Mouse (Mus musculus) macrophage (primary cell): ENCODE data around the gene Cpne2. TPM values are rescaled to one million over a fixed set of nuclear protein-coding genes. Genes with fewer than 3 reads are reported as not detected.
A peak's percentile ranks its signal among the peaks of the same experiment; 100 is the strongest.

ENCODE experiments used
- H3K27ac ChIP-seq: fragments of 350-480 bp; formaldehyde crosslinking; 2 replicates; pipeline ENCODE4 v1.9.0; 2021
- H3K36me3 ChIP-seq: fragments of 350-480 bp; formaldehyde crosslinking; 2 replicates; pipeline ENCODE4 v1.9.0; 2021; ENCODE audit errors: inconsistent target
- H3K4me3 ChIP-seq: fragments of 350-480 bp; formaldehyde crosslinking; 2 replicates; pipeline ENCODE4 v1.9.0; 2021; ENCODE audit errors: inconsistent target
- H3K79me2 ChIP-seq: fragments of 350-480 bp; formaldehyde crosslinking; 2 replicates; pipeline ENCODE4 v1.9.0; 2021; ENCODE audit errors: inconsistent target
- WGBS: methylation state at CpG from one replicate; pipeline ENCODE4 v1.1.7; 2026; ENCODE audit warnings: inconsistent platforms; ENCODE audit not compliant: missing documents; 5-methylcytosine and 5-hydroxymethylcytosine counted together
- polyA plus RNA-seq: library from polyadenylated mRNA; stranded (reverse); fragments of 250-400 nt; gene quantifications from 3 replicates; pipeline ENCODE4 v1.2.4, GENCODE M21; 2018; ENCODE audit warnings: inconsistent platforms

Gene Cpne2
- polyA plus RNA-seq, 1 experiment from 2014 or later = 64.1 TPM

- H3K4me3 ChIP-seq = no peak overlapping the region
- 64% methylated on average over 5 of the region's 5 CpGs for WGBS
- H3K36me3 ChIP-seq = no peaks in the 10 kb centered on the region
Measured at GRCm38 (mm10) chr8:94549998-94550397, 17.2 kb downstream of the Cpne2 start.

DNA sequence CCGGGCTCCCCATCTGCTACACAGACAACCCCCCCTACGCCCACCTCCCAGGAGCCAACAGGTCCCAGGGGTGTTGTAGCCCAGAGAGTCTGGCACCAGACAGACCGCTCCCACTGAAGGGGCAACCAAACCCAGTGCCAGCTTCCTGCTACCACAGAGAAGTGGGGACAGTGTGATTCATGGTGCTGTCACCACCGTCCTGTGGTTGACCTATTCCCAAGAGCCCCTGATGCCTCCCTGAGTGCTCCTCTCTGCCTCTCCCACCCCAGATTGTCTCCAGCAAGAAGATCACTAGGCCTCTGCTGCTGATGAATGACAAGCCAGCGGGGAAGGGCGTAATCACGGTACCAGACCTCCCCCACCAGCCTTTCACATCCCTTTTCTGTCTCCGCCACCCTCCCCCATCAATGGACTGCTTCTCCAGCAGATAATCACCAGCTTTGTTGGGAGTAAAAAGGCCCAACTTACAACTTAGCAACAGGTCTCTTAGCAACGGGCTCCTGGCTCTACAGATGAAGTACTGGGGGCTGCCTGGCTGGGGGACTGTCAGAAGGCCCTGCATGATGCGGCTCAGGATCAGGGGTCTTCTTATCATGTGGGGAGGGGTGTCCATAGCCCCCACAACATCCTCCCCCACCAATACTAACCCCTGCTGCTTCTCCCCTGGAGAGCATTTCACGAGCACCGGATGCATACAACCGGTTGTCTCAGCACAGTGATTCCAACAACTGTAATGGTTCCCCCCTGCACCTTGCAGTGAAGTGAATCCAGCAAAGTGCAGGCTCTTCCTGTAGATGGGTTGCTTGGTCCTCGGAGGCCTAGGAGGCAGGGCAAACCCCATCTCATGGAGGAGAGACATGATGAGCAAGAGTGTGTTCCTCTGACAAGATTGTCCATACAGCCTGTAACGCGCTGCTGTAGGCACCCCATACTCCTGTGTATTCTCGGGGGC is 19.0 kb downstream of the Cpne2 start:
- Histone ChIP-seq H3K36me3 (0 out of 2 replicates have a peak, but pooled peaks cover 5% of the 10 kb centered on the region), H3K79me2 (peaks cover 11% of the 10 kb centered on the region; the same call in 1 of the 2 replicates), H3K4me3 (no peak overlapping the region), H3K27ac (peak overlapping the region; percentile 84)
- 60% methylated on average over 17 of the region's 17 CpGs for WGBS

More at GRCm38 (mm10) chr8:94549998-94550397, 17.2 kb downstream of the Cpne2 start:
- Histone ChIP-seq H3K27ac (peak overlapping the region; percentile 84), H3K79me2 (peaks cover 22% of the 10 kb centered on the region; the same call in 1 of the 2 replicates)

DNA sequence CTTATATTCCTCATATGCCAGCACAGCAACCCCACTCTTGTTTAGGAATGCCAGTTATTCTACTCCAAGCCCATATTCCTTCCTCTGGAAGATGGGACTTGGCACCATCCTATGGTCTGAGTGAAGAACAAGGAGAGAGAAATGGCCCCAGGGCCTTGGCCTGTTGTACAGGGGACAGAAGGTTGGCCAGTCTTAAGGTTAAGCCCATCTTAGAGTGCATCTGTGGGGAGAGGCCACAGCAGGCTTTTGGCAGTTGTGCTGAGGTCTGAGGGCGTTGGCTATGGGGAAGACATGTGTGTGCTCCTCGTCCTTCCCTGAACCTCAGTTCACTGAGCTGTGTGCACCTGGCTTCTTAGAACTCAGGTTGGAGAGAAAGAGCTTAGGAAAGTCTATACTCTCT is 19.9 kb downstream of the Cpne2 start:
- no peak overlapping the region for H3K4me3 ChIP-seq
- no peak overlapping the region for H3K27ac ChIP-seq
- peaks cover 2% of the 10 kb centered on the region; the same call in 1 of the 2 replicates for H3K79me2 ChIP-seq
- WGBS = 76% methylated on average over 2 of the region's 2 CpGs
- 0 out of 2 replicates have a peak, but pooled peaks cover 8% of the 10 kb centered on the region for H3K36me3 ChIP-seq

DNA sequence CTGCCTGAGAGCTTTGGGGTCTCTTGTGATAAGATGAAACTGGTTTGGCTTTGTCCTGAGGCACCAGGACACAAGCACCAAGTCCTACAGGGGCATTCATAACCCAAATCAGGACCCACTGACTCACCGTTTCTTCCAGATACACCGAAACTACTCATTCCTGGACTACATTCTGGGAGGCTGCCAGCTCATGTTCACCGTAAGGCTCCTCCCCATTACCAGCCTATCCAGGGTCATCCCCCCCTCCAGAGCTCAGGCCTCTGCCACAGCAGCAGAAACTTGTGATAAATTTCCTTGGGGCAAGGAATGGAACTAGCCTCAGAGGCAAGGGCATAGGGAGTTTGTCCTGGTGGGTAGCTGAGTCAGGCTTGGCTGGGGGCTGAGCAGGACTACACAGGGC is 24.5 kb downstream of the Cpne2 start:
- 89% methylated on average over 3 of the region's 3 CpGs for WGBS
- H3K36me3 ChIP-seq = peaks cover 25% of the 10 kb centered on the region; the same call in 1 of the 2 replicates
- no peaks in the 10 kb centered on the region for H3K79me2 ChIP-seq
- no peak overlapping the region for H3K4me3 ChIP-seq
- no peak overlapping the region for H3K27ac ChIP-seq

DNA sequence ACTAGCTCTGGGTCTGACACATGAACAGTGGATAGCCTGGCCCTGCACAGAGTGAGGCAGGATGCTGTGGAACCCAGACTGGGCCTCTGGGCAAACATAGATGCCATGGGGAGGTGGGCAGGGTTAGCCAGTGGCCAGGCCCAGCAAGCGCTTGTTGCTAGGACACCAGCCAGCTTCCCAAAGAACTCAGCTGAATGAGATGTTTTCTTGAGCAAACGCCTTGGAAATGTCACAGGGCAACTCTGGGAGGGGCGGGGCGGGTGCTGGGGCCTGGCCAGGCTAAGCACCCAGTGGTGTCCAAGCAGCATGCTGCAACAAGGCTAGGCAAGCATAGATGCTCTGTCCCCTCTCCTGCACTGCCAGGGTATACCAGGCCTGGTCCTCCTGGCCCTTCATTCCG is 28.5 kb downstream of the Cpne2 start:
- H3K36me3 ChIP-seq = peaks cover 33% of the 10 kb centered on the region; the same call in 1 of the 2 replicates
- H3K79me2 ChIP-seq = no peaks in the 10 kb centered on the region
- H3K4me3 ChIP-seq = no peak overlapping the region
- H3K27ac ChIP-seq = no peak overlapping the region
- 100% methylated on average over 5 of the region's 5 CpGs for WGBS

GRCm38 (mm10) chr8:94564421-94564820 is 31.6 kb downstream of the Cpne2 start:
- peaks cover 26% of the 10 kb centered on the region; the same call in 1 of the 2 replicates for H3K36me3 ChIP-seq
- H3K4me3 ChIP-seq = no peak overlapping the region
- H3K79me2 ChIP-seq = no peaks in the 10 kb centered on the region
- H3K27ac ChIP-seq = no peak overlapping the region

GRCm38 (mm10) chr8:94566033-94566432 is 33.2 kb downstream of the Cpne2 start:
- no peak overlapping the region for H3K4me3 ChIP-seq
- no peak overlapping the region for H3K27ac ChIP-seq
- WGBS = 98% methylated on average over 6 of the region's 6 CpGs
- H3K36me3 ChIP-seq = peaks cover 16% of the 10 kb centered on the region; the same call in 1 of the 2 replicates
- no peaks in the 10 kb centered on the region for H3K79me2 ChIP-seq

DNA sequence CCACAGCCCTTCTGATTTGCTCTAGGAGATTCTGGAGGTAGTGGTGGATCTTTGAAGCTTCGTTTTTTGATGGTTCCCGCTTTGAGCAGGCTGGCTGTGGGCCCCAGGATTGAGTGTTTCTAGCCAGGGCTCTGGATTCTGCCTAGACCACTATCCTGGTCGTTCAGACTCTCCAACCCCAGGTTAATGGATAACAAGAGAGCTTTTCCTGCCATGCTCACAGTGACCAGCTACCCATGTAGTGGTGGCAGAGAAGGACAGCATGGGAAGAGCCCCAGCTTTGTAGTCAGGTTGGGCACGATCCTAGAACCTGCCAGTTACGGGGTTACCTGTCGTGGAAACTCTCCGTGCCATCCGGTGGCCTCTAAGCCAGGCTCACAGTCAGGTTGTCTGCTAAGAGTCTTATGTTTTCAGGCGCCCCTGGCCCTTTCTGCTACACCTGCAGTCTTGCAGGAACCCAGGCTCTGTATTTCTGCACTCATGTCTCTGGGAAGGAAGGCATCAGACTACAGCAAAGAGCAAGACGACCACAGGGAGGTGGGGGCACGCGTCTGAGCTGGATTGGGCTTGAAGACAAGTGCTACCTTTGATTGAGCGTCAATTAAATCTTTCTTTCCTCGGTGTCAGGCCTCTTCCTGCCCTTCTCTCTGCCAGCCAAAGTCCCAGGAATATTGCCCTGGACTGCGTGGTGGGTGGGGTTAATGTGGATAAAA is 33.8 kb downstream of the Cpne2 start:
- no peak overlapping the region for H3K27ac ChIP-seq
- no peaks in the 10 kb centered on the region for H3K79me2 ChIP-seq
- 89% methylated on average over 14 of the region's 15 CpGs for WGBS
- H3K4me3 ChIP-seq = no peak overlapping the region
- peaks cover 13% of the 10 kb centered on the region; the same call in 1 of the 2 replicates for H3K36me3 ChIP-seq

- Histone ChIP-seq H3K4me3 (no peak overlapping the region), H3K79me2 (no peaks in the 10 kb centered on the region), H3K27ac (no peak overlapping the region), H3K36me3 (peaks cover 13% of the 10 kb centered on the region; the same call in 1 of the 2 replicates)
- WGBS = 96% methylated on average over 8 of the region's 8 CpGs
Measured at GRCm38 (mm10) chr8:94567159-94567849, 34.5 kb downstream of the Cpne2 start.

GRCm38 (mm10) chr8:94568098-94568497 is 35.3 kb downstream of the Cpne2 start:
- Histone ChIP-seq H3K4me3 (no peak overlapping the region), H3K27ac (no peak overlapping the region), H3K79me2 (no peaks in the 10 kb centered on the region), H3K36me3 (peaks cover 15% of the 10 kb centered on the region; the same call in 1 of the 2 replicates)
- WGBS = 95% methylated on average over 8 of the region's 8 CpGs

- no peaks in the 10 kb centered on the region for H3K79me2 ChIP-seq
- H3K27ac ChIP-seq = no peak overlapping the region
- 78% methylated on average over 1 of the region's 1 CpGs for WGBS
- peaks cover 25% of the 10 kb centered on the region; the same call in 1 of the 2 replicates for H3K36me3 ChIP-seq
- H3K4me3 ChIP-seq = no peak overlapping the region
Measured at GRCm38 (mm10) chr8:94569419-94569818, 36.6 kb downstream of the Cpne2 start.

GRCm38 (mm10) chr8:94571896-94572295 is 39.1 kb downstream of the Cpne2 start:
- Histone ChIP-seq H3K4me3 (no peak overlapping the region), H3K36me3 (peaks cover 40% of the 10 kb centered on the region), H3K27ac (no peak overlapping the region), H3K79me2 (no peaks in the 10 kb centered on the region)
- WGBS = 60% methylated on average over 2 of the region's 2 CpGs

- Histone ChIP-seq H3K36me3 (peaks cover 63% of the 10 kb centered on the region), H3K4me3 (no peak overlapping the region), H3K79me2 (no peaks in the 10 kb centered on the region), H3K27ac (no peak overlapping the region)
- 83% methylated on average over 15 of the region's 16 CpGs for WGBS
Measured at GRCm38 (mm10) chr8:94574159-94574907, 41.5 kb downstream of the Cpne2 start.

DNA sequence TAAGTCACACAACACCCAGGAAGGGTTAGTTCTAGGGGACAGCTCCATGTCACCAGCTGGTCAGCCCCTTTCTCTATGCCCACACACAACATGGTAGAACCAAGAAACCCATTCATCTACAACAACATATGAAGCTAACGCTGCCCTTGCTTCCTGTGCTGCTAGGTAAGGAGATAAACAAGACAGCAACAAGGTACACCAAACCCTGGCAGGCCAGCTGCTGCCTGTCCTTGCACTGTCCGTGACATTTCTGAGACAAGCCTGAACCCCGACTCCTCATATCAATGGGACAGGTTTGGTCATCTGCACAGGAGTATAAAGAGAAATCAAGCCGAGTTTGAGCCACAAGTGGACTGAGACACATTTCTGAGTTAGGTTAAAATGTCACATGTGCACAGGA is 42.4 kb downstream of the Cpne2 start:
- Histone ChIP-seq H3K79me2 (no peaks in the 10 kb centered on the region), H3K4me3 (no peak overlapping the region), H3K36me3 (peaks cover 70% of the 10 kb centered on the region), H3K27ac (no peak overlapping the region)
- 89% methylated on average over 4 of the region's 4 CpGs for WGBS
